Mouse (Mus musculus) retina, postnatal 7 days (tissue): ENCODE results near the gene Ulk1.
A peak's percentile ranks its signal among the peaks of the same experiment; 100 is the strongest.
"Not testable (repeated sequence)": the region's sequence is repeated elsewhere in the genome, so short reads cannot be mapped to it uniquely, and the experiment has no call there.

Experiments used
- DNase-seq: peaks from one replicate; pipeline ENCODE4 v3.0.0-alpha.2; 2012; ENCODE audit warnings: low read depth, low spot score

Gene Ulk1

GRCm38 (mm10) chr5:110809667-110810325, at the start of gene Ulk1:
Ulk1 (minus strand) TSS chr5:110810097.
- peak; percentile 97 for DNase-seq

- no peak for DNase-seq
Measured at GRCm38 (mm10) chr5:110859013-110859650, 49.2 kb upstream of the Ulk1 start.

GRCm38 (mm10) chr5:110857091-110857490, 47.2 kb upstream of the Ulk1 start:
- no peak for DNase-seq

- no peak for DNase-seq
Measured at GRCm38 (mm10) chr5:110852990-110853389, 43.1 kb upstream of the Ulk1 start.

GRCm38 (mm10) chr5:110841046-110841862, 31.4 kb upstream of the Ulk1 start:
- DNase-seq: no peak

- no peak for DNase-seq
Measured at GRCm38 (mm10) chr5:110840465-110840864, 30.6 kb upstream of the Ulk1 start.

GRCm38 (mm10) chr5:110839678-110840365, 29.9 kb upstream of the Ulk1 start, which contains the start of the genes Hscb and Chek2:
Hscb (minus strand) TSS chr5:110839777.
Chek2 (plus strand) TSS chr5:110839979.
- peak; percentile 95 for DNase-seq

GRCm38 (mm10) chr5:110839038-110839677, 29.3 kb upstream of the Ulk1 start:
- DNase-seq: no peak

GRCm38 (mm10) chr5:110838016-110838415, 28.1 kb upstream of the Ulk1 start:
- DNase-seq: not testable (repeated sequence)

- no peak for DNase-seq
Measured at GRCm38 (mm10) chr5:110835959-110836358, 26.1 kb upstream of the Ulk1 start.

GRCm38 (mm10) chr5:110831036-110831720, 21.3 kb upstream of the Ulk1 start:
- no peak for DNase-seq

- no peak for DNase-seq
Measured at GRCm38 (mm10) chr5:110827576-110827975, 17.7 kb upstream of the Ulk1 start.

- no peak for DNase-seq
Measured at GRCm38 (mm10) chr5:110826781-110827495, 17.0 kb upstream of the Ulk1 start.

- no peak for DNase-seq
Measured at GRCm38 (mm10) chr5:110824421-110824820, 14.5 kb upstream of the Ulk1 start.

- DNase-seq: no peak
Measured at GRCm38 (mm10) chr5:110808821-110809666, 853 bp downstream of the Ulk1 start.

GRCm38 (mm10) chr5:110808061-110808631, 1.8 kb downstream of the Ulk1 start:
- peak; percentile 54 for DNase-seq

- DNase-seq: no peak
Measured at GRCm38 (mm10) chr5:110807453-110807852, 2.4 kb downstream of the Ulk1 start.

GRCm38 (mm10) chr5:110806676-110807075, 3.2 kb downstream of the Ulk1 start:
- no peak for DNase-seq

- no peak for DNase-seq
Measured at GRCm38 (mm10) chr5:110806154-110806553, 3.7 kb downstream of the Ulk1 start.
